In the genomic region with DNA sequence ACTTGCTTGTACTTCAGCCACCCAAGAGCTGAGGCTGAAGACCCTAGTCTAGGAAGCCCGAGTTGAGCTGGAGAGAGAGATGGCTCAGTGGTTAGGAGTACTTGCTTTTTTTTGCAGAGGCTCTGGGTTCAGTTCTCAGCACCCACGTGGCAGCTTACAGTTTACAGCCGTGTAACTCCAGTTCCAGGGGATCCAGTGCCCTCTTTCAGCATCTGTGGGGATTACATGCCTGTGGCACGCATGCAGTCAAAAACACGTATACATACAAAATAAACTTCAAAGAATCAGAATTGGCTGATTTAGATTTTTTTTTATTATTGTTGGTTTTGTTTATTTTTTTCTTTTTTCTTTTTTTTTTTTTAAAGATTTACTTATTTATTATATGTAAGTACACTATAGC, we compare ENCODE assay signal across 32 mouse cellular contexts. TPM values are rescaled to one million over a fixed set of nuclear protein-coding genes. Genes with fewer than 3 reads are reported as not detected.
DNase-seq lines count a peak whose midpoint lies in the region; ATAC-seq and TF ChIP-seq lines count a peak whose summit lies in the region.
"Had no signal": no experiment of that assay in that cellular context is flagged by ENCODE, and none has a peak within 500 bp of the region (broad histone marks: within the 10 kb centered on the region; RNA-seq: fewer than 3 reads in every experiment).

No protein-coding gene starts in this region.

- 92% methylated on average over 5 of the region's 5 CpGs for WGBS in heart, embryonic 10.5 days
- WGBS in kidney, embryonic 15.5 days = 94% methylated on average over 5 of the region's 5 CpGs
- WGBS in lung, postnatal 0 days = 94% methylated on average over 5 of the region's 5 CpGs

- TF ChIP-seq CTCF in lung, postnatal 0 days (IDR thresholded peaks at IDR 0.05) = peak; percentile 26

- ATAC-seq in kidney, embryonic 15.5 days (replicated peaks; ENCODE audit: low FRiP score) = no peak
- ATAC-seq in lung, postnatal 0 days = no peak
- ATAC-seq: CD4-positive, CD25-positive, alpha-beta regulatory T cell, adult 4 months; forebrain, embryonic 16.5 days; inflammation-experienced regulatory T-cells, adult 6 months had no signal

- H3K27ac ChIP-seq in heart, embryonic 10.5 days = peak overlapping the region; percentile 81
- 0 out of 2 replicates have a peak overlapping the region, but pooled peaks have one; percentile 63 for H3K27ac ChIP-seq in kidney, embryonic 15.5 days
- no peak overlapping the region for H3K27ac ChIP-seq in lung, postnatal 0 days (ENCODE audit: low read length)
- H3K27ac ChIP-seq: embryonic facial prominence, embryonic 10.5 days; hindbrain, embryonic 14.5 days; limb, embryonic 10.5 days; liver, embryonic 15.5 days; neural tube, embryonic 15.5 days had no signal

- H3K36me3 ChIP-seq in heart, embryonic 10.5 days = peaks cover 95% of the 10 kb centered on the region
- H3K36me3 ChIP-seq in kidney, embryonic 15.5 days = peaks cover 100% of the 10 kb centered on the region
- peaks cover 75% of the 10 kb centered on the region for H3K36me3 ChIP-seq in lung, postnatal 0 days (ENCODE audit: insufficient read depth, low read length)

- H3K27me3 ChIP-seq in heart, embryonic 10.5 days (ENCODE audit: insufficient read depth, poor library complexity, severe bottlenecking) = no peaks in the 10 kb centered on the region
- no peaks in the 10 kb centered on the region for H3K27me3 ChIP-seq in kidney, embryonic 15.5 days
- H3K27me3 ChIP-seq in lung, postnatal 0 days (replicated peaks; ENCODE audit: insufficient read depth, low read length) = no peaks in the 10 kb centered on the region
- H3K27me3 ChIP-seq: liver, embryonic 15.5 days; neural tube, embryonic 15.5 days had no signal

- no peak for DNase-seq in heart, embryonic 10.5 days (ENCODE audit: low spot score)
- no peak for DNase-seq in heart, postnatal 10 days
- DNase-seq in kidney, adult 11 months = no peak
- DNase-seq in lung, postnatal 0 days (ENCODE audit: low spot score) = no peak
- DNase-seq in lung, postnatal 25 days (ENCODE audit: low spot score) = no peak
- DNase-seq in adipocyte (ENCODE audit: low spot score) = no peak
- DNase-seq: cerebellum, adult 11 months; gastrocnemius, postnatal 14 days; kidney, adult 2 months; liver; thymus, adult 2 months; thymus, postnatal 4 days had no signal

- intact Hi-C loops in heart, postnatal 10 days (cut with DNase I) = no loop called here

- no peak overlapping the region for H3K9ac ChIP-seq in kidney, embryonic 15.5 days
- no peak overlapping the region for H3K9ac ChIP-seq in lung, postnatal 0 days (replicated peaks; ENCODE audit: low read depth)
- H3K9ac ChIP-seq: hindbrain, embryonic 14.5 days; liver, embryonic 15.5 days; neural tube, embryonic 15.5 days had no signal

- no peak for TF ChIP-seq EP300 in lung, postnatal 0 days (IDR thresholded peaks at IDR 0.05)

- no peaks in the 10 kb centered on the region for H3K9me3 ChIP-seq in heart, embryonic 10.5 days
- H3K9me3 ChIP-seq in kidney, embryonic 15.5 days (replicated peaks) = no peaks in the 10 kb centered on the region
- H3K9me3 ChIP-seq in lung, postnatal 0 days (ENCODE audit: low read length) = no peaks in the 10 kb centered on the region
- H3K9me3 ChIP-seq: embryonic facial prominence, embryonic 10.5 days; limb, embryonic 10.5 days; liver, embryonic 15.5 days; neural tube, embryonic 15.5 days had no signal

- H3K4me1 ChIP-seq in heart, embryonic 10.5 days = peaks cover 24% of the 10 kb centered on the region
- no peaks in the 10 kb centered on the region for H3K4me1 ChIP-seq in kidney, embryonic 15.5 days
- H3K4me1 ChIP-seq in lung, postnatal 0 days (ENCODE audit: insufficient read depth, low read depth, low read length) = no peaks in the 10 kb centered on the region
- H3K4me1 ChIP-seq: embryonic facial prominence, embryonic 10.5 days; limb, embryonic 10.5 days; liver, embryonic 15.5 days; neural tube, embryonic 15.5 days had no signal

- no peak overlapping the region for H3K4me3 ChIP-seq in heart, embryonic 10.5 days
- H3K4me3 ChIP-seq in kidney, embryonic 15.5 days (replicated peaks) = no peak overlapping the region
- H3K4me3 ChIP-seq in lung, postnatal 0 days (ENCODE audit: low read depth, low read length) = no peak overlapping the region
- H3K4me3 ChIP-seq: embryonic facial prominence, embryonic 10.5 days; limb, embryonic 10.5 days; liver, embryonic 15.5 days; neural tube, embryonic 15.5 days had no signal

- H3K4me2 ChIP-seq in kidney, embryonic 15.5 days = no peak overlapping the region
- H3K4me2 ChIP-seq in lung, postnatal 0 days (replicated peaks; ENCODE audit: low read depth, low read length) = no peak overlapping the region
- H3K4me2 ChIP-seq: hindbrain, embryonic 14.5 days; liver, embryonic 15.5 days; midbrain, embryonic 11.5 days; neural tube, embryonic 15.5 days had no signal

RNA-seq across cellular contexts. Expression of gene Rxfp4, which starts 15.8 kb away (rescaled TPM):
- polyA plus RNA-seq in heart, embryonic 10.5 days (2016; fragmentation: Nextera tagmentation; extraction: Ambion mirVana) = not detected in 2 replicates
- not detected for total RNA-seq in heart, postnatal 10 days (2021)
- polyA plus RNA-seq in kidney, embryonic 15.5 days (2015; fragmentation: Nextera tagmentation; extraction: Ambion mirVana) = not detected in 2 replicates
- 0.61 and 0.92 TPM in 2 replicates for polyA plus RNA-seq in lung, postnatal 0 days (2015; fragmentation: Nextera tagmentation; extraction: Ambion mirVana)
- total RNA-seq: adrenal gland, adult 18-20 months; adrenal gland, postnatal 4 days; common myeloid progenitor, adult 5-6 weeks; gastrocnemius, postnatal 14 days; heart, postnatal 14 days; layer of hippocampus, postnatal 10 days; megakaryocyte progenitor cell, adult 5-6 weeks; midbrain, postnatal 0 days had no signal
- polyA plus RNA-seq: embryonic facial prominence, embryonic 10.5 days; forebrain, embryonic 16.5 days; hindbrain, embryonic 14.5 days; inflammation-experienced regulatory T-cells, adult 6 months; limb, embryonic 10.5 days; liver, embryonic 15.5 days; lung, embryonic 16.5 days; midbrain, postnatal 0 days; neural tube, embryonic 15.5 days; small intestine, adult 2 months; stomach, embryonic 16.5 days; thymus, adult 2 months had no signal

RNA-seq across cellular contexts. Expression of gene Arhgef2, which starts 31.4 kb away (rescaled TPM):
- 82.5 and 108 TPM in 2 replicates for polyA plus RNA-seq in heart, embryonic 10.5 days (2016; fragmentation: Nextera tagmentation; extraction: Ambion mirVana)
- total RNA-seq in heart, postnatal 10 days (2021) = 10 to 100 TPM; 89.5 to 96.3 TPM
- 99.8 and 104 TPM in 2 replicates for polyA plus RNA-seq in kidney, embryonic 15.5 days (2015; fragmentation: Nextera tagmentation; extraction: Ambion mirVana)
- polyA plus RNA-seq in lung, postnatal 0 days (2015; fragmentation: Nextera tagmentation; extraction: Ambion mirVana) = 170 and 229 TPM in 2 replicates

RNA-seq across cellular contexts. Expression of gene Khdc4, which starts 48.5 kb away (rescaled TPM):
- 73.3 and 87.3 TPM in 2 replicates for polyA plus RNA-seq in heart, embryonic 10.5 days (2016; fragmentation: Nextera tagmentation; extraction: Ambion mirVana)
- total RNA-seq in heart, postnatal 10 days (2021) = 10 to 100 TPM; 39.5 to 42.9 TPM
- 95.1 and 102 TPM in 2 replicates for polyA plus RNA-seq in kidney, embryonic 15.5 days (2015; fragmentation: Nextera tagmentation; extraction: Ambion mirVana)
- polyA plus RNA-seq in lung, postnatal 0 days (2015; fragmentation: Nextera tagmentation; extraction: Ambion mirVana) = 42.3 and 49.4 TPM in 2 replicates
